Mouse (Mus musculus): ENCODE data around the gene Ano4. TPM values are rescaled to one million over a fixed set of nuclear protein-coding genes. Genes with fewer than 3 reads are reported as not detected.

Ano4 gene
- polyA plus RNA-seq (2015; fragmentation: Nextera tagmentation; extraction: Ambion mirVana): 0.64 and 0.84 TPM in 2 replicates

DNA sequence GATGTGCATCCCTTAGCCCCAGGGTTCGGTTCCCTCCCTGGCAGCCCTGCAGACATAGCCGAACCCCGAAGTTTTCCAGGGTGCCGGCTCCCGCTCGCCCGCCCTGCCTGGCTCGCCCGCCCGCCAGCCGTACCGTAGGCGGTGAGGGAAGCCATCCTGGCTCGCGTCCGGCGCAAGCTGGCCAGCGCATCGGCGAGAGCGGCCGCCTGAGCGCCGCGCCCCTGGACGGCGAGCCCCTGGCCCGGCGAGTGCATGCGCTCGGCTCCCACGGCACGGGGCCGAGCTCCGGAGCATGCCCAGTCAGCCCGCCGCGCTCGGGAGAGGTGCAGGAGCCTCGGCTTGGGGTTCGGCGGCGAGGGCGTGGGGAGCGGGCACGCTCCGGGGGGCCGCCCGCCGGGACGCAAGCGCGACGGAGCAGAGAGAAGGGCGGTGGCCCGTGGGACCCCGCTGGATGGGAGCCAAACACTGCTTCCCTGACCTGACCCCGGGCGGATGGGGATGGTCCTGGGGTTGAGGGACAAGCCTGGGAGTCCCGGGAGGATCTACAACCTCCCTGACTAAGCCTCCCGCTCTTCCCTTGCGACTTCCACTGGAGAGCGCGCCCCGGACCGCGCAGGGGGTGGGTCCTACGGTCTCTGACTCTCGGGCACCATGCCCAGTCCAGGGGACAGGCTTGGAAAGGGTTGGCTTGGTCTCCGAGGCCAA, at the start of gene Ano4:
Gene Ano4 (minus strand): TSS at position 272 of the 705 bp plus-strand sequence.
- H3K4me3 ChIP-seq (replicated peaks): peak within 1 kb of the TSS; percentile 53
- H3K9ac ChIP-seq: peak within 1 kb of the TSS; percentile 22; the same call in 1 of the 2 replicates
- H3K36me3 ChIP-seq: no peaks in the 10 kb centered on the region
- peaks cover 3% of the 10 kb centered on the region; the same call in 1 of the 2 replicates for H3K4me1 ChIP-seq
- H3K27me3 ChIP-seq (replicated peaks): peaks cover 30% of the 10 kb centered on the region
- under 1% methylated on average over 64 of the region's 70 CpGs for WGBS
- peak within 1 kb of the TSS; percentile 97 for H3K4me2 ChIP-seq
- H3K27ac ChIP-seq: no peak within 1 kb of the TSS
- no peaks in the 10 kb centered on the region for H3K9me3 ChIP-seq
- peak; percentile 47; the same call in 1 of the 2 replicates for ATAC-seq (ENCODE audit: insufficient read depth, low FRiP score, low read depth)

- no peak overlapping the region for H3K27ac ChIP-seq
- H3K4me1 ChIP-seq: no peaks in the 10 kb centered on the region
- H3K9me3 ChIP-seq: no peaks in the 10 kb centered on the region
- H3K4me3 ChIP-seq (replicated peaks): no peak overlapping the region
- no peak overlapping the region for H3K9ac ChIP-seq
- ATAC-seq (ENCODE audit: insufficient read depth, low FRiP score, low read depth): no peak
- H3K4me2 ChIP-seq: no peak overlapping the region
- H3K36me3 ChIP-seq: no peaks in the 10 kb centered on the region
- 42% methylated on average over 4 of the region's 4 CpGs for WGBS
- no peaks in the 10 kb centered on the region for H3K27me3 ChIP-seq (replicated peaks)
Measured at GRCm38 (mm10) chr10:89392687-89393086, 48.1 kb upstream of the Ano4 start.

- H3K27me3 ChIP-seq (replicated peaks): no peaks in the 10 kb centered on the region
- H3K4me2 ChIP-seq: no peak overlapping the region
- no peak overlapping the region for H3K9ac ChIP-seq
- H3K9me3 ChIP-seq: no peaks in the 10 kb centered on the region
- H3K4me1 ChIP-seq: no peaks in the 10 kb centered on the region
- no peak overlapping the region for H3K27ac ChIP-seq
- H3K36me3 ChIP-seq: no peaks in the 10 kb centered on the region
- ATAC-seq (ENCODE audit: insufficient read depth, low FRiP score, low read depth): no peak
- no peak overlapping the region for H3K4me3 ChIP-seq (replicated peaks)
- WGBS: 81% methylated on average over 4 of the region's 4 CpGs
Measured at GRCm38 (mm10) chr10:89391571-89392163, 47.1 kb upstream of the Ano4 start.

GRCm38 (mm10) chr10:89386461-89386860, 41.9 kb upstream of the Ano4 start:
- no peaks in the 10 kb centered on the region for H3K9me3 ChIP-seq
- ATAC-seq (ENCODE audit: insufficient read depth, low FRiP score, low read depth): no peak
- H3K27me3 ChIP-seq (replicated peaks): no peaks in the 10 kb centered on the region
- no peak overlapping the region for H3K9ac ChIP-seq
- WGBS: 77% methylated on average over 3 of the region's 3 CpGs
- no peaks in the 10 kb centered on the region for H3K4me1 ChIP-seq
- H3K36me3 ChIP-seq: no peaks in the 10 kb centered on the region
- no peak overlapping the region for H3K4me2 ChIP-seq
- no peak overlapping the region for H3K27ac ChIP-seq
- no peak overlapping the region for H3K4me3 ChIP-seq (replicated peaks)

- H3K4me1 ChIP-seq: no peaks in the 10 kb centered on the region
- H3K4me3 ChIP-seq (replicated peaks): no peak overlapping the region
- no peaks in the 10 kb centered on the region for H3K9me3 ChIP-seq
- no peak overlapping the region for H3K4me2 ChIP-seq
- ATAC-seq (ENCODE audit: insufficient read depth, low FRiP score, low read depth): no peak
- no peak overlapping the region for H3K27ac ChIP-seq
- H3K36me3 ChIP-seq: no peaks in the 10 kb centered on the region
- WGBS: 7% methylated on average over 5 of the region's 5 CpGs
- no peaks in the 10 kb centered on the region for H3K27me3 ChIP-seq (replicated peaks)
- H3K9ac ChIP-seq: no peak overlapping the region
Measured at GRCm38 (mm10) chr10:89383462-89383861, 38.9 kb upstream of the Ano4 start.

DNA sequence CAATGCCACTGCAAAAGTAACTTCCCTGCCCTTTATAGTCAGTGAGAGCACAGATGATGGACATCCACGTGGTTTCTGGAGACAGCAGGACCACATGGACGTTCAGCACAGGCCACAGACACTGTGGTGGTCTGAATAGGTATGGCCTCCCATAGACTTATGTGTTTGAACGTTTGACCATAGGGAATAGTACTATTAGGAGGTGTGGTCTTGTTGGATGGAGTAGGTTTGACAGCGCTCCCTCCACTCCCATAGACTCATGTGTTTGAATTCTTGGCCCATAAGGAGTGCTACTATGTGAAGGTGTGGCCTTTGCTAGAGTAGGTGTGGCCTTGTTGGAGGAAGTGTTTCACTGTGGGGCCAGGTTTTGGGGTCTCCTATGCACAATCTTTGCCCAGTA, 33.2 kb upstream of the Ano4 start:
- no peaks in the 10 kb centered on the region for H3K4me1 ChIP-seq
- no peak overlapping the region for H3K27ac ChIP-seq
- WGBS: 66% methylated on average over 4 of the region's 4 CpGs
- H3K4me2 ChIP-seq: no peak overlapping the region
- H3K9ac ChIP-seq: no peak overlapping the region
- no peak overlapping the region for H3K4me3 ChIP-seq (replicated peaks)
- no peaks in the 10 kb centered on the region for H3K9me3 ChIP-seq
- no peaks in the 10 kb centered on the region for H3K36me3 ChIP-seq
- H3K27me3 ChIP-seq (replicated peaks): no peaks in the 10 kb centered on the region
- ATAC-seq (ENCODE audit: insufficient read depth, low FRiP score, low read depth): no peak

DNA sequence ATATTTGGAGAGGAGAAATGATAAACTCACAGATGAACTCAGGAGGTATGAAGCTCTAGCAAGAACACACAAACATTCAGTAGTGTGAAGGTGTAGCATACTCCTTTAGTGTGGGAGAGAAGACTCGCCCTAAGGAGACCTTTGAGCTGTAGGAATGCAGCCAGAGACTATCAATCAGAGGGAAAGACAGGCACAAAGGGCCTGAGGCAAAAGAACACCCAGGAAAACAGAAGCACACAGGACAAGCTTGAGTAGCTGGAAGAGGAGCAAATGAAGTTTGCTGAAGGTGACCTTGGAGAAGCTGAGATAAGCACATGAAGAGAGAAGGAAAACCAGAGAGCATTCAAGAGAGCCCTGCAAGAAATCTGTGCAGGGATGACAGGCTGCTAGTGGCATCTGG, 25.5 kb upstream of the Ano4 start:
- H3K4me2 ChIP-seq: no peak overlapping the region
- H3K4me3 ChIP-seq (replicated peaks): no peak overlapping the region
- no peaks in the 10 kb centered on the region for H3K4me1 ChIP-seq
- H3K9me3 ChIP-seq: no peaks in the 10 kb centered on the region
- H3K27me3 ChIP-seq (replicated peaks): no peaks in the 10 kb centered on the region
- no peak for ATAC-seq (ENCODE audit: insufficient read depth, low FRiP score, low read depth)
- H3K27ac ChIP-seq: no peak overlapping the region
- no peaks in the 10 kb centered on the region for H3K36me3 ChIP-seq
- no peak overlapping the region for H3K9ac ChIP-seq
- 13% methylated on average over 1 of the region's 1 CpGs for WGBS

GRCm38 (mm10) chr10:89358933-89359332, 14.4 kb upstream of the Ano4 start:
- H3K4me2 ChIP-seq: no peak overlapping the region
- no peak for ATAC-seq (ENCODE audit: insufficient read depth, low FRiP score, low read depth)
- no peak overlapping the region for H3K27ac ChIP-seq
- no peak overlapping the region for H3K9ac ChIP-seq
- H3K4me3 ChIP-seq (replicated peaks): no peak overlapping the region
- no peaks in the 10 kb centered on the region for H3K4me1 ChIP-seq
- 69% methylated on average over 3 of the region's 3 CpGs for WGBS
- no peaks in the 10 kb centered on the region for H3K36me3 ChIP-seq
- no peaks in the 10 kb centered on the region for H3K9me3 ChIP-seq
- no peaks in the 10 kb centered on the region for H3K27me3 ChIP-seq (replicated peaks)

DNA sequence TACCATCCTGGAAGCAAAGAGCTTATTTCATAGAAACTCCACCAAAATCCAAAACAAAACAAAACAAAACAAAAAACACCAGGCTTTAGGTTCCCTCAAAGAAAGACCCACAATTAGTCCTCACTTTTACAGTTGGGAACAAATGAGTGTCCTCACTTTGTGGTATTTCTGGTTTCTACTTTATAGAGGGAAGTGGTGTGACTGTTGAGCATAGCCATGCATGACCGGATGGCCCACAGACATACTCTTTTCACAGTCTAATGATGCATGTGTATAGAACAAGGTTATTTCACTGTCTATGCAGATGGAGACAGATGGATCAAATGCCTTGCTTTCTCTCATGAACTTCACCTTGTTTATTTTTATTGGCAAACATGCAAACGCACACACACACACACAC, 10.1 kb upstream of the Ano4 start:
- no peak overlapping the region for H3K4me2 ChIP-seq
- H3K27me3 ChIP-seq (replicated peaks): no peaks in the 10 kb centered on the region
- H3K9ac ChIP-seq: no peak overlapping the region
- H3K36me3 ChIP-seq: no peaks in the 10 kb centered on the region
- H3K9me3 ChIP-seq: no peaks in the 10 kb centered on the region
- 75% methylated on average over 2 of the region's 2 CpGs for WGBS
- no peaks in the 10 kb centered on the region for H3K4me1 ChIP-seq
- no peak for ATAC-seq (ENCODE audit: insufficient read depth, low FRiP score, low read depth)
- no peak overlapping the region for H3K27ac ChIP-seq
- H3K4me3 ChIP-seq (replicated peaks): no peak overlapping the region

- no peaks in the 10 kb centered on the region for H3K9me3 ChIP-seq
- no peaks in the 10 kb centered on the region for H3K4me1 ChIP-seq
- 75% methylated on average over 11 of the region's 11 CpGs for WGBS
- no peak for ATAC-seq (ENCODE audit: insufficient read depth, low FRiP score, low read depth)
- H3K4me2 ChIP-seq: no peak overlapping the region
- H3K9ac ChIP-seq: no peak overlapping the region
- H3K36me3 ChIP-seq: no peaks in the 10 kb centered on the region
- no peak overlapping the region for H3K4me3 ChIP-seq (replicated peaks)
- H3K27me3 ChIP-seq (replicated peaks): 0 out of 2 replicates have a peak, but pooled peaks cover 3% of the 10 kb centered on the region
- no peak overlapping the region for H3K27ac ChIP-seq
Measured at GRCm38 (mm10) chr10:89351416-89351815, 6.9 kb upstream of the Ano4 start.

GRCm38 (mm10) chr10:89345606-89346005, 1.0 kb upstream of the Ano4 start:
- 66% methylated on average over 6 of the region's 6 CpGs for WGBS
- H3K4me3 ChIP-seq (replicated peaks): no peak overlapping the region
- H3K9me3 ChIP-seq: no peaks in the 10 kb centered on the region
- peaks cover 30% of the 10 kb centered on the region for H3K27me3 ChIP-seq (replicated peaks)
- no peaks in the 10 kb centered on the region for H3K36me3 ChIP-seq
- ATAC-seq (ENCODE audit: insufficient read depth, low FRiP score, low read depth): no peak
- H3K4me1 ChIP-seq: peaks cover 3% of the 10 kb centered on the region; the same call in 1 of the 2 replicates
- no peak overlapping the region for H3K27ac ChIP-seq
- H3K9ac ChIP-seq: no peak overlapping the region
- no peak overlapping the region for H3K4me2 ChIP-seq

- 47% methylated on average over 4 of the region's 4 CpGs for WGBS
Measured at GRCm38 (mm10) chr10:89345196-89345533, 603 bp upstream of the Ano4 start.

More at GRCm38 (mm10) chr10:89345196-89345533, 603 bp upstream of the Ano4 start:
- Histone ChIP-seq H3K4me1 (peaks cover 3% of the 10 kb centered on the region; the same call in 1 of the 2 replicates), H3K4me2 (peak overlapping the region; percentile 97), H3K27ac (no peak overlapping the region), H3K9me3 (no peaks in the 10 kb centered on the region), H3K9ac (no peak overlapping the region), H3K27me3 (replicated peaks) (peaks cover 30% of the 10 kb centered on the region), H3K36me3 (no peaks in the 10 kb centered on the region), H3K4me3 (replicated peaks) (peak overlapping the region; percentile 53)
- ATAC-seq (ENCODE audit: insufficient read depth, low FRiP score, low read depth): no peak; the same call in 1 of the 2 replicates

All from stomach, embryonic 15.5 days (tissue).